Mouse (Mus musculus) lung, adult 2 months (tissue): ENCODE data around the gene Myt1l.

Source experiments
- CTCF ChIP-seq: fragments of 200-500 bp; IDR thresholded peaks from 2 replicates; pipeline ENCODE4 v1.5.1; 2011; ENCODE audit warnings: mild to moderate bottlenecking, low read length, control low read depth; ENCODE audit not compliant: insufficient read depth
- POLR2A ChIP-seq: fragments of 200-500 bp; IDR thresholded peaks from 2 replicates; pipeline ENCODE4 v1.6.1; 2011; ENCODE audit warnings: low read depth, mild to moderate bottlenecking, control low read depth, low read length, borderline replicate concordance; ENCODE audit errors: extremely low read depth

DNA sequence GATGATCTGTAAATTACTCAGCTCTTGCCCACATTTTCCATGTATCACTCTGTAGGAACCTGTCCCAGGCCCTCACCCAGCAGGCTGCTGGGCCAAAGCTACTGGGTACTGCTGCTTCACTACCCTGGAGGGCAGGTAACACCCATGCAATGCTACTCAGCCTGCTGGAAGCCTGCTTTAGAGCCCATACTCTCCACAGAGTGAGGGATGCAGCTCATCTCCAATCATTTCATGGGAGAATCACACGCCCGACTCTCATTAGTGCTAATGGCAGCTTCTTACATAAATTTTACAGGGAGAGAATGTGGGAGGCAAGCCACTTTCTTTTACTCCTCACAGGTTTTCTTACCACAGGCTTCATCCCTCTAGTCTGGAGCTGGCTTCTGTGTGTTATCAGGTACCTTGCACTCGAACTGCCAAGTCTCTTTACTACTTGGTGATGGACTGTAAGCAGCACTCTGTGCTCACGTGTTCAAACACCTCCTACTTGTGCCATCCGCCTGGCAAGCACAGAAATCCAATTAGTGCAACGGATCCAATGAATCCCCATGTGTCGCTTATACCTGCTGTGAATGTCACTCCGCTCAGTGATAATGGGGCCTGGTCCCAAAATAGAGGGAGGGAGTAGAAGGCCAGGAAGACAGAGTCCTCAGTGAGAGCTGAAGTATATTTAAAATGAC, 212.3 kb downstream of the Myt1l start:
- no peak for TF ChIP-seq CTCF
- no peak for TF ChIP-seq POLR2A
